Mouse (Mus musculus) macrophage (primary cell): Measurements from ENCODE around the gene Adsl. TPM values are rescaled to one million over a fixed set of nuclear protein-coding genes. Genes with fewer than 3 reads are reported as not detected.
A peak's percentile ranks its signal among the peaks of the same experiment; 100 is the strongest.
"Not testable (repeated sequence)": the region's sequence is repeated elsewhere in the genome, so short reads cannot be mapped to it uniquely, and the experiment has no call there.

Experiments
- H3K27ac ChIP-seq: fragments of 350-480 bp; formaldehyde crosslinking; 2 replicates; pipeline ENCODE4 v1.9.0; 2021
- H3K36me3 ChIP-seq: fragments of 350-480 bp; formaldehyde crosslinking; 2 replicates; pipeline ENCODE4 v1.9.0; 2021; ENCODE audit errors: inconsistent target
- H3K4me3 ChIP-seq: fragments of 350-480 bp; formaldehyde crosslinking; 2 replicates; pipeline ENCODE4 v1.9.0; 2021; ENCODE audit errors: inconsistent target
- H3K79me2 ChIP-seq: fragments of 350-480 bp; formaldehyde crosslinking; 2 replicates; pipeline ENCODE4 v1.9.0; 2021; ENCODE audit errors: inconsistent target
- WGBS: methylation state at CpG from one replicate; pipeline ENCODE4 v1.1.7; 2026; ENCODE audit warnings: inconsistent platforms; ENCODE audit not compliant: missing documents; 5-methylcytosine and 5-hydroxymethylcytosine counted together
- polyA plus RNA-seq: library from polyadenylated mRNA; stranded (reverse); fragments of 250-400 nt; gene quantifications from 3 replicates; pipeline ENCODE4 v1.2.4, GENCODE M21; 2018; ENCODE audit warnings: inconsistent platforms

Gene Adsl
- polyA plus RNA-seq, 1 experiment from 2014 or later: 18.8 TPM

- Histone ChIP-seq H3K27ac (no peak overlapping the region), H3K79me2 (no peaks in the 10 kb centered on the region), H3K36me3 (peaks cover 19% of the 10 kb centered on the region; the same call in 1 of the 2 replicates), H3K4me3 (no peak overlapping the region)
- 87% methylated on average over 12 of the region's 16 CpGs for WGBS
Observed at GRCm38 (mm10) chr15:80930048-80930571, 18.2 kb upstream of the Adsl start.

GRCm38 (mm10) chr15:80930676-80931320 is 17.5 kb upstream of the Adsl start:
- H3K4me3 ChIP-seq, H3K79me2 ChIP-seq, H3K27ac ChIP-seq: not testable (repeated sequence)
- 96% methylated on average over 11 of the region's 23 CpGs for WGBS
- peaks cover 19% of the 10 kb centered on the region; the same call in 1 of the 2 replicates for H3K36me3 ChIP-seq

- Histone ChIP-seq H3K4me3 (no peak overlapping the region), H3K27ac (no peak overlapping the region), H3K79me2 (no peaks in the 10 kb centered on the region), H3K36me3 (peaks cover 19% of the 10 kb centered on the region; the same call in 1 of the 2 replicates)
- 99% methylated on average over 9 of the region's 9 CpGs for WGBS
Observed at GRCm38 (mm10) chr15:80931345-80931960, 16.8 kb upstream of the Adsl start.

- Histone ChIP-seq H3K4me3 (no peak overlapping the region), H3K27ac (no peak overlapping the region), H3K36me3 (peaks cover 8% of the 10 kb centered on the region; the same call in 1 of the 2 replicates), H3K79me2 (no peaks in the 10 kb centered on the region)
- 80% methylated on average over 5 of the region's 5 CpGs for WGBS
Observed at GRCm38 (mm10) chr15:80934841-80935240, 13.4 kb upstream of the Adsl start.

DNA sequence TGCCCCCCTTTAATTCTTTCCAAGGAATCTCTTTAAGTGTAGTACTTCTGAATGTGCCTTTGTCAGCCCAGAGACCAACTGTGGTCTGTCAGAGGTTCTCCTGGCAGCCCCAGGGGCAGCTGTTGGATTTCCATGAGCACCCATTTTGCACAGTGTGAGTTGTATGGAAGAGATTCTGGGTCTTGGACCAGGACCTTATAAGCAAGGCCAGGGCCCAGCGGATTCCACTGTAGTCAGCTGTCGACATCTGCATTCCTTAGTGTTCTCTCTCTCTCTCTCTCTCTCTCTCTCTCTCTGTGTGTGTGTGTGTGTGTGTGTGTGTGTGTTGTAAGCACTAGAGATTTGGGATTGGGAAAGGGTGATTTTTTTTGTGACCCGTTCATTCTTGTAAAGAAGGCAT is 11.6 kb upstream of the Adsl start:
- 92% methylated on average over 3 of the region's 3 CpGs for WGBS
- Histone ChIP-seq H3K36me3 (peaks cover 8% of the 10 kb centered on the region; the same call in 1 of the 2 replicates), H3K79me2 (no peaks in the 10 kb centered on the region), H3K27ac (no peak overlapping the region), H3K4me3 (no peak overlapping the region)

DNA sequence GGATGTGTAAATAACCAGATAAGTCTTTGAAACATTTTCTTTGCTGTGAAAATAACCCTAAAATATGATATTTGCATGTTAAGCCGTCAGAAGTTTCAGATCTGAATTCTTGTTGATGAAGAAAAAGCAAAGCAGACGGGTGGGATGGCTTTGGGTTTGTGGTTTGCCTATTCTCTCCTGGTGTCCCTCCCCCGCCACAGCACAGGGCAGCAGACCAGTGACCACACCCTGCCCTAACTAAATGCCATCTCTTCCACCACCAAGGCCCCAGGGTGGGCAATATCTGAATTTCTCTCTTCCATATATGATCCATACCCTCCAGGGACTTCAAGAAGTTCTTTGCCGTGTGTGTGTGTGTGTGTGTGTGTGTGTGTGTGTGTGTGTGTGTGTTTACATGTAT is 9.7 kb upstream of the Adsl start:
- Histone ChIP-seq H3K27ac (no peak overlapping the region), H3K4me3 (no peak overlapping the region), H3K79me2 (no peaks in the 10 kb centered on the region), H3K36me3 (no peaks in the 10 kb centered on the region)
- WGBS: 81% methylated on average over 4 of the region's 4 CpGs

- no peaks in the 10 kb centered on the region for H3K36me3 ChIP-seq
- 88% methylated on average over 5 of the region's 5 CpGs for WGBS
- no peaks in the 10 kb centered on the region for H3K79me2 ChIP-seq
- H3K27ac ChIP-seq: no peak overlapping the region
- H3K4me3 ChIP-seq: no peak overlapping the region
Observed at GRCm38 (mm10) chr15:80939401-80939800, 8.9 kb upstream of the Adsl start.

GRCm38 (mm10) chr15:80941468-80942040 is 6.7 kb upstream of the Adsl start:
- Histone ChIP-seq H3K79me2 (no peaks in the 10 kb centered on the region), H3K4me3 (no peak overlapping the region), H3K36me3 (no peaks in the 10 kb centered on the region), H3K27ac (no peak overlapping the region)
- WGBS: 93% methylated on average over 6 of the region's 6 CpGs

- Histone ChIP-seq H3K79me2 (peaks cover 24% of the 10 kb centered on the region), H3K27ac (no peak overlapping the region), H3K36me3 (no peaks in the 10 kb centered on the region), H3K4me3 (no peak overlapping the region)
- WGBS: 14% methylated on average over 3 of the region's 3 CpGs
Observed at GRCm38 (mm10) chr15:80945851-80946250, 2.4 kb upstream of the Adsl start.

DNA sequence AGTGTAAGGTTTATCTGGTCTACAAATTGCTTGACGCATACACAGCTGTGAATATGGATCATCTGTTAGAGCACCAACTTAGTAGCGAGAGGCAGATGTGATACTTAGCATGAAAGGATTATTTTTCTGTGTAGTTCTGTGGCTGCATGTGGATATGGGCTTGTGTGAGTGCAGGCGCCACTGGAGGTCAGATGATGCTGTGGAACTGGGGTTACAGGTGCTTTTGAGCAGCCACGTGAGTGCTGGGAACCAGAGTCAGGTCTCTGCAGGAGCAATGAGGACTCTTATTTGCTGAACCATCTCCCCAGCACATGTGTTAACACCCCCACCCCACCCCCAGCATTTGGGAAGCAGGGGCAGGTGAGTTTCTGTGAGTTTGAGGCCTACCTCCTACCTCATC is 1.1 kb downstream of the Adsl start:
- peaks cover 33% of the 10 kb centered on the region for H3K79me2 ChIP-seq
- peak overlapping the region; percentile 84 for H3K4me3 ChIP-seq
- no peak overlapping the region for H3K27ac ChIP-seq
- WGBS: 38% methylated on average over 4 of the region's 4 CpGs
- peaks cover 24% of the 10 kb centered on the region for H3K36me3 ChIP-seq

DNA sequence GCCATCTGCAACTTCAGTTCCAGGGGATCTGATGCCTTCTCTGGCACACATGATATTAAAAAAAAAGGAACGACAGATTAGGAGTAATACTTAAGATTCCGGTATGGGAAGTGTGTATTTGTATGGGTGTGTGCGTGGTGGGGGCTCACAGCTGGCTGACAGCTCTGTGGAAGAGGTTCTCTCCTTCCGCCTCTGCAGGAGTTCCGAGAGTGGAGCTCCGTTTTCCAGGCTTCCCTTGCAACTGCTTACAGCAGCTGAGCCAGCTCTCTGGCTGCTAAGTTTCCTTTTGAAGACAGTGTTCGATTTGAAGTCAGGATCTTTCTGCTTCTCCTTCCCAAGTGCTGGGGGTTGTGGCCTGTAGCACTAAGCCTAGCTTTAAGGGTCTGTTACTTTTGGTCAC is 1.8 kb downstream of the Adsl start:
- no peak overlapping the region for H3K4me3 ChIP-seq
- H3K36me3 ChIP-seq: peaks cover 30% of the 10 kb centered on the region
- H3K79me2 ChIP-seq: peaks cover 33% of the 10 kb centered on the region
- H3K27ac ChIP-seq: no peak overlapping the region
- WGBS: 83% methylated on average over 7 of the region's 7 CpGs

DNA sequence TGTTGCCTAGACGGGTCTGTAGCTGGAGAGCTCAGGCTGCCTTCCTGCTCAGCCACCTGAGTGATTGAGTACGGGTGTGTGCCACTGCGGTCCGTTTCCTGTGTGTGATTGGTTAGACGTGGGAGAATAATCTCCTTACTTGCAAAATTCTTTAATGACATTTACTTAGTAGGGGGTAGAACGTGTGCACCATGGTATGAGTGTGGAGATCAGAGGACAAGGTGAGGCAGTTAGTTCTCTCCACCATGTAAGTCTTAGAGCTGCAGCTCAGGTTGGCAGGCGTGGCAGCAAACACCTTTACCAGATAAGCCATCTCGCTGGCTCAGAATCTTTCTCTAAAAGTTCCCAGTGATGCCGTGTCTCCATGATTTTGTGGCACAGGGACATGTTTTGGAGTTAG is 5.7 kb downstream of the Adsl start:
- H3K27ac ChIP-seq: no peak overlapping the region
- H3K36me3 ChIP-seq: peaks cover 52% of the 10 kb centered on the region
- H3K79me2 ChIP-seq: peaks cover 28% of the 10 kb centered on the region
- 89% methylated on average over 9 of the region's 9 CpGs for WGBS
- H3K4me3 ChIP-seq: no peak overlapping the region

- Histone ChIP-seq H3K27ac (no peak overlapping the region), H3K4me3 (no peak overlapping the region), H3K36me3 (peaks cover 60% of the 10 kb centered on the region), H3K79me2 (peaks cover 19% of the 10 kb centered on the region)
- WGBS: 83% methylated on average over 3 of the region's 3 CpGs
Observed at GRCm38 (mm10) chr15:80954861-80955260, 6.6 kb downstream of the Adsl start.

GRCm38 (mm10) chr15:80955836-80956438 is 7.6 kb downstream of the Adsl start:
- Histone ChIP-seq H3K4me3 (no peak overlapping the region), H3K36me3 (peaks cover 71% of the 10 kb centered on the region), H3K27ac (no peak overlapping the region), H3K79me2 (peaks cover 8% of the 10 kb centered on the region; the same call in 1 of the 2 replicates)
- 98% methylated on average over 12 of the region's 12 CpGs for WGBS

GRCm38 (mm10) chr15:80969371-80969770 is 21.1 kb downstream of the Adsl start:
- peaks cover 47% of the 10 kb centered on the region for H3K36me3 ChIP-seq
- no peak overlapping the region for H3K4me3 ChIP-seq
- 100% methylated on average over 1 of the region's 1 CpGs for WGBS
- H3K27ac ChIP-seq: no peak overlapping the region
- no peaks in the 10 kb centered on the region for H3K79me2 ChIP-seq
